Mouse (Mus musculus) monocyte, adult 5-6 weeks (primary cell): ENCODE results near the gene Apaf1. TPM values are rescaled to one million over a fixed set of nuclear protein-coding genes. Genes with fewer than 3 reads are reported as not detected.

ENCODE experiments used
- ATAC-seq: fragments of 153-309, 156-312 bp; replicated peaks from 2 replicates; pipeline ENCODE4 v1.8.0; 2017; ENCODE audit warnings: mild to moderate bottlenecking; ENCODE audit not compliant: low TSS enrichment, insufficient number of reproducible peaks, severe bottlenecking, poor library complexity, low FRiP score
- total RNA-seq: library from RNA; stranded (forward); fragments of 200-1000, 200-491, 200-594 nt; gene quantifications from 3 replicates; pipeline ENCODE4 v1.2.3, GENCODE M21; 2017

The Apaf1 gene
- total RNA-seq, 1 experiment from 2014 or later = 54.9 TPM

DNA sequence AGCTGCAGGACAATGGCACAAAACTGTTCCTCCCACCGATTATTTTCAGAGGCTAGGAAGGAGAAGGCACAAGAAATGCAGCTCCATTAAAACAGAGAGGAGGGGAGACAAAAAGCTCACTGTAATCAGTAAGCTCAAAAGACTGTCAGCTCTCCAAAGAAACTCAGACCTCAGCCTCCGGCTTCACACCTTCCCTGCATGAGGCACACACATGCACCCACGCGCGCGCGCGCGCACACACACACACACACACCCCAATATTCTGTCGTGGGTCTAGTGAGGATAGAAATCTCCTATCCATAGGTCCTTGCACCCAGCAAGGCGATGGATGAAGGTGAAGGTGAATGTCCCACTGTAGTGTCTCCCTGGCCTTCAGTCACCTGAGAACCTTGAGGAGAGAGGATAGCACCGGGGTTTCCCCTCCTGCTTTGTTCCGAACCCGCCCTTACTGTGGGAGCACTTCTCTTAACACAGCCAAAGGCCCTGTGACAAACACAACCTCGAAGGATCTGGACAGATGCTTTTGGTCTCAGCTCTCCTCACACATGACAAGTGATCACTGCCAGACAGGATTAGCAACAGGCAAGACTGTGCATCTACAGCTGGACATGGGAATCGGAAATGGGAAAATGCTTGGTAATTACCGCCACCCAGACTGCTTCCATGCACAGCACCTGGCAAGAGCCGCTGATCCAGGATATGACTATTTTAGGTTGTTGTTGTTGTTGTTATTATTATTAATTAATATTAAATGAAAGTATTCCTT lies 134.8 kb downstream of the Apaf1 start:
- ATAC-seq = no peak

DNA sequence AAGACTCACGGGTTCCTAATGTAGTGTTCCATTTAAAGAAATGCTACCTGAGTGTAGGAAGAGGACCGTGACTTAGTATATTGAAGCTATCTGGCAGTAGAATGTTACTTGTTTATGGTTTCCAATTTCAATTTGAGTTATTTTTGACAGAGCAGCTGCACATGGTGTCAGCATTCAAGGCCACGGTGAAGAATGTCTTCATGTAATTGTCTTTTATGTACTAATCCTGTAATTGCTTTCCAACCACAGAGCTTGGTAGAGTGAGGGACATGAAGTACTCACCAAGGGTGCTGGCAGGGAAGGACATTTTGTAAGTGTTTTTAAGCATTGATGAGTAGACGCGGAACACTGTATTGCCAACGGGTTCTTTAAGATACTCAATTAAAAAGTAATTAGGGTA lies 135.5 kb downstream of the Apaf1 start:
- ATAC-seq = no peak

DNA sequence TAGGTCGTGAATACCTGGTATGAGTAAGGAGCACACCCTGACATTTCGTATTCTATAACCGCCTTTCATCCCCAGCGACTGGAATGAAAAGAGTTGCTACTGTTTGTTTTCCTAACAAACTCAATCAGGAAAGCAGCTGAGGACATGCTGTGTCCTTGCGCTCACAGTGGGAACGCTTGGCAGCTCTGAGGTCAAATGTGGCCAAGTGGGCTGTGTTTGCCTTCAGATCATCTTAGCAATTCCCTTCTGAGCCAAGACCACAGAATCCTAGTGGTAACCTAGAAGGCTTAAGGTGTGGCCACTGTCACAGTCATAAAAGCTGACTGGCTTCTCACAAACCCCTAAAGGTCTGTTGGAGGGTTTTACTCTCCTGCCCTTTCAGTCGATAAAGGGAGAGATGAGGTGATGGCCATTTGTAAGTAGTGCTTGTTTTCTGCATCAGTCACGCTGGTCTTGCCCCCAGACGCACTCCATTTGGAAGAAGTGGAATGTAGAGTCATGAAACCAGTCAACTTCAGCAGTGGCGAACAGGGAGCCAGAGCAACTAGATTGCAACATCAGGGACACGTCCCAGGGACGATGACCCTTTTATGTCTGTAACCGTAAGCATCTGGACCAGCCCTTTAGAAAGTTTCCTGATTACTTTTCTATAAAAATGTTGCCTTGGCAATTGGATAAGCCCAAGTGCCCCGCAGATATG lies 140.4 kb downstream of the Apaf1 start:
- no peak for ATAC-seq

DNA sequence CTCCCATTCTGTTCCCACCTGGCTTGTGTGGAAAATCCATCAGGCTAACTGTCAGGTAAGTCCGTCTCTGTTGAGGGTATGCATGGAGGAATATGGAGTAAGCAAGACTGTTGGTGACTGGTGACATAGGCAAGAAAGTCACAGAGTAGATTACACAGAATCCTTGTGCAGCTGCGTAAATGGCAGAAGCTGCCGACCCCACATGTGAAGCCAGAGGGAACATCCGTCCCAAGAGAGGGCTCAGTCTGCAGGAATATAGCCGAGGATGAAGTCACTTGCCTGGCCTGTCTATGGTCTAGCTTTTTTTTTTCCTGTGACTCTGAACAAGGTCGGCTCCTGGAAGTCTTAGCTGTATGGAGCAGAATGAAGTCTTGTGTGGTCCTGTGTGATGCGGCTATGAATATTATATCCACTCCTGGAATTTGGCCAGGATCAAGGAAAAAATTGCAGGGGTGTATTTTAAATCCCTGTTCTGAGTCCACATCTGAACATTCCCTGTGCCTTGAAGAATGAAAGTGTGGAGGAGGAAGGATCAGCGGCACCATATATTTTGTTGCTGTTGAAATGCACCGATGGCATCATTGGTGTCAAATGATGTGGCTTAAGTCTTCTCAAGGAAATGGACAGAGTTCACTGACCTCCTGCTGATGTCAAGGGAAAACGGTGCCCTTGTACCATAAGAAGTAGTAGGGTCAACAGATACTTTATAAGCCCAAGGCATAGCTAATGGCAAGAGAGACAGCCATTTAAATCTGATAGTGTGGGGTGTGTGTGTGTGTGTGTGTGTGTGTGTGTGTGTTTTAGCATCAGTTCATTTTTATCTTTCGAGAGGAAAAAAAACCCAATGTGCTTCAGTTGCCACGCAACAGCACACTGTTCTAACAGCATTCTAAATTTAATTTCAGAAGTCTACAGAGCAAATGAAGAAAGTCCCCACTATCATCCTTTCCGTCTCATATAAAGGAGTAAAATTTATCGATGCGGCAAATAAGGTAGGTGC lies 141.7 kb downstream of the Apaf1 start:
- ATAC-seq = no peak

Other genes starting within 250 kb of the Apaf1 start
- 11.6 to 20.6 TPM (median 15.8 TPM) in 3 replicates for gene Ikbip, start 170 bp upstream of the Apaf1 start, total RNA-seq
- 191 to 312 TPM (median 245 TPM) in 3 replicates for gene Slc25a3, start 41.3 kb upstream of the Apaf1 start, total RNA-seq
- gene Tmpo, start 98.5 kb upstream of the Apaf1 start, total RNA-seq = 237 to 305 TPM (median 300 TPM) in 3 replicates